Mouse (Mus musculus): ENCODE data around the gene Slc25a13. TPM values are rescaled to one million over a fixed set of nuclear protein-coding genes. Genes with fewer than 3 reads are reported as not detected.

Slc25a13 gene
- polyA plus RNA-seq, 1 experiment from 2014 or later, result 42.8 TPM

- no peak overlapping the region for H3K9ac ChIP-seq (replicated peaks; ENCODE audit: low read length)
- peaks cover 3% of the 10 kb centered on the region for H3K4me1 ChIP-seq (ENCODE audit: control insufficient read depth, insufficient read depth, low read length)
- no peak overlapping the region for H3K27ac ChIP-seq (replicated peaks; ENCODE audit: low read depth, low read length)
- no peaks in the 10 kb centered on the region for H3K36me3 ChIP-seq (replicated peaks; ENCODE audit: control insufficient read depth, insufficient read depth, low read depth, low read length)
- 20% methylated on average over 15 of the region's 15 CpGs for WGBS
- H3K4me2 ChIP-seq (ENCODE audit: low read depth, low read length), result no peak overlapping the region
- H3K9me3 ChIP-seq (replicated peaks; ENCODE audit: control insufficient read depth, low read length), result no peaks in the 10 kb centered on the region
- H3K27me3 ChIP-seq (ENCODE audit: control insufficient read depth, insufficient read depth, low read length), result no peaks in the 10 kb centered on the region
- ATAC-seq (replicated peaks; ENCODE audit: insufficient number of reproducible peaks, low FRiP score, low TSS enrichment, low read depth) (no peak), DNase-seq (ENCODE audit: low spot score) (no peak)
- H3K4me3 ChIP-seq (ENCODE audit: low read depth, low read length), result no peak overlapping the region
These were observed 43.6 kb downstream of the Slc25a13 start for GRCm38 (mm10) chr6:6173166-6173934.

- Histone ChIP-seq H3K4me3 (ENCODE audit: low read depth, low read length) (no peak overlapping the region), H3K4me1 (ENCODE audit: control insufficient read depth, insufficient read depth, low read length) (peaks cover 3% of the 10 kb centered on the region), H3K27ac (replicated peaks; ENCODE audit: low read depth, low read length) (no peak overlapping the region), H3K36me3 (replicated peaks; ENCODE audit: control insufficient read depth, insufficient read depth, low read depth, low read length) (no peaks in the 10 kb centered on the region), H3K9me3 (replicated peaks; ENCODE audit: control insufficient read depth, low read length) (no peaks in the 10 kb centered on the region), H3K9ac (replicated peaks; ENCODE audit: low read length) (no peak overlapping the region), H3K27me3 (ENCODE audit: control insufficient read depth, insufficient read depth, low read length) (no peaks in the 10 kb centered on the region), H3K4me2 (ENCODE audit: low read depth, low read length) (no peak overlapping the region)
- ATAC-seq (replicated peaks; ENCODE audit: insufficient number of reproducible peaks, low FRiP score, low TSS enrichment, low read depth) (peak; percentile 46), DNase-seq (ENCODE audit: low spot score) (no peak)
- 77% methylated on average over 11 of the region's 11 CpGs for WGBS
These were observed 48.3 kb downstream of the Slc25a13 start for GRCm38 (mm10) chr6:6168566-6169134.

- no peak overlapping the region for H3K4me2 ChIP-seq (ENCODE audit: low read depth, low read length)
- no peaks in the 10 kb centered on the region for H3K36me3 ChIP-seq (replicated peaks; ENCODE audit: control insufficient read depth, insufficient read depth, low read depth, low read length)
- ATAC-seq (replicated peaks; ENCODE audit: insufficient number of reproducible peaks, low FRiP score, low TSS enrichment, low read depth) (no peak), DNase-seq (ENCODE audit: low spot score) (no peak)
- no peaks in the 10 kb centered on the region for H3K9me3 ChIP-seq (replicated peaks; ENCODE audit: control insufficient read depth, low read length)
- no peak overlapping the region for H3K4me3 ChIP-seq (ENCODE audit: low read depth, low read length)
- H3K9ac ChIP-seq (replicated peaks; ENCODE audit: low read length), result no peak overlapping the region
- 88% methylated on average over 10 of the region's 10 CpGs for WGBS
- H3K27me3 ChIP-seq (ENCODE audit: control insufficient read depth, insufficient read depth, low read length), result no peaks in the 10 kb centered on the region
- no peak overlapping the region for H3K27ac ChIP-seq (replicated peaks; ENCODE audit: low read depth, low read length)
- no peaks in the 10 kb centered on the region; the same call in 1 of the 2 replicates for H3K4me1 ChIP-seq (ENCODE audit: control insufficient read depth, insufficient read depth, low read length)
These were observed 49.4 kb downstream of the Slc25a13 start for GRCm38 (mm10) chr6:6167339-6168126.

GRCm38 (mm10) chr6:6162993-6163623, 53.9 kb downstream of the Slc25a13 start:
- H3K4me3 ChIP-seq (ENCODE audit: low read depth, low read length), result no peak overlapping the region
- no peak overlapping the region for H3K27ac ChIP-seq (replicated peaks; ENCODE audit: low read depth, low read length)
- no peaks in the 10 kb centered on the region for H3K9me3 ChIP-seq (replicated peaks; ENCODE audit: control insufficient read depth, low read length)
- H3K27me3 ChIP-seq (ENCODE audit: control insufficient read depth, insufficient read depth, low read length), result no peaks in the 10 kb centered on the region
- no peak overlapping the region for H3K9ac ChIP-seq (replicated peaks; ENCODE audit: low read length)
- H3K36me3 ChIP-seq (replicated peaks; ENCODE audit: control insufficient read depth, insufficient read depth, low read depth, low read length), result no peaks in the 10 kb centered on the region
- WGBS, result 77% methylated on average over 7 of the region's 7 CpGs
- peak; percentile 46; the same call in 1 of the 2 replicates for ATAC-seq (replicated peaks; ENCODE audit: insufficient number of reproducible peaks, low FRiP score, low TSS enrichment, low read depth)
- DNase-seq (ENCODE audit: low spot score), result no peak
- no peak overlapping the region for H3K4me2 ChIP-seq (ENCODE audit: low read depth, low read length)
- no peaks in the 10 kb centered on the region; the same call in 1 of the 2 replicates for H3K4me1 ChIP-seq (ENCODE audit: control insufficient read depth, insufficient read depth, low read length)

- Histone ChIP-seq H3K4me3 (ENCODE audit: low read depth, low read length) (no peak overlapping the region), H3K27me3 (ENCODE audit: control insufficient read depth, insufficient read depth, low read length) (no peaks in the 10 kb centered on the region), H3K4me1 (ENCODE audit: control insufficient read depth, insufficient read depth, low read length) (no peaks in the 10 kb centered on the region; the same call in 1 of the 2 replicates), H3K36me3 (replicated peaks; ENCODE audit: control insufficient read depth, insufficient read depth, low read depth, low read length) (no peaks in the 10 kb centered on the region), H3K4me2 (ENCODE audit: low read depth, low read length) (no peak overlapping the region), H3K27ac (replicated peaks; ENCODE audit: low read depth, low read length) (no peak overlapping the region), H3K9me3 (replicated peaks; ENCODE audit: control insufficient read depth, low read length) (no peaks in the 10 kb centered on the region), H3K9ac (replicated peaks; ENCODE audit: low read length) (no peak overlapping the region)
- DNase-seq (ENCODE audit: low spot score) (no peak), ATAC-seq (replicated peaks; ENCODE audit: insufficient number of reproducible peaks, low FRiP score, low TSS enrichment, low read depth) (no peak)
- 41% methylated on average over 6 of the region's 6 CpGs for WGBS
These were observed 54.8 kb downstream of the Slc25a13 start for GRCm38 (mm10) chr6:6162146-6162545.

- Histone ChIP-seq H3K4me3 (ENCODE audit: low read depth, low read length) (no peak overlapping the region), H3K4me1 (ENCODE audit: control insufficient read depth, insufficient read depth, low read length) (no peaks in the 10 kb centered on the region; the same call in 1 of the 2 replicates), H3K27me3 (ENCODE audit: control insufficient read depth, insufficient read depth, low read length) (no peaks in the 10 kb centered on the region), H3K27ac (replicated peaks; ENCODE audit: low read depth, low read length) (no peak overlapping the region), H3K9ac (replicated peaks; ENCODE audit: low read length) (no peak overlapping the region), H3K4me2 (ENCODE audit: low read depth, low read length) (no peak overlapping the region), H3K9me3 (replicated peaks; ENCODE audit: control insufficient read depth, low read length) (no peaks in the 10 kb centered on the region), H3K36me3 (replicated peaks; ENCODE audit: control insufficient read depth, insufficient read depth, low read depth, low read length) (no peaks in the 10 kb centered on the region)
- DNase-seq (ENCODE audit: low spot score) (no peak), ATAC-seq (replicated peaks; ENCODE audit: insufficient number of reproducible peaks, low FRiP score, low TSS enrichment, low read depth) (no peak)
- 81% methylated on average over 7 of the region's 7 CpGs for WGBS
These were observed 56.1 kb downstream of the Slc25a13 start for GRCm38 (mm10) chr6:6160645-6161426.

DNA sequence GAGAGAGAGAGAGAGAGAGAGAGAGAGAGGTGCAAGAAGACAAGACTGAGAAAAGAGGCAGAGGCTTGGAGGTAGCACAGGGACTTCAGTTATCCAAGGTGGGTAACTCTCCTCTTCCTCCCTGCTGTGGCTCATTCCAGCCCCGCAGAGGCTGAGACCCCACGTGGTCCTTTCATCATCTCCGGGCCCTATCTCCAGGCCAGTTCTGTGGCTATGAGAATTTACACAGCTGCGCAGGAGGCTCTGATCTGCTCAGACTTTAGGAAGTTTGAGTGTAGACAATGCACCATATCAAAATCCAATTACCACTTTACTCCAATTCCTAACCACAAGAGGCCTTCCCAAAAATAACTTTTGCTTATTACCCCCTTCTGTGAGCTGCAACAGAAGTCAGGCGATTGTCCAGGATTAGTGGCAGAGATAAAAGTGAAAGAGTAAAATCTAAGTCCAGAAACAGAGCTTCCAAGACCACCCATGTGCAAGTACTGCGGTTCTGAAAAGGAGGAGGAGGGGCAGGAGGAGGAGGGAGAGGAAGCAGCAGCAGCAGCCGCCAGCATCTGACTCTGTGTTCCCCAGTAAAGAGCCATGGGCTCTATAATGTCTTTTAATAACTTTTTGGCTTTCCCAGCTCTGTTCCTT, 57.6 kb downstream of the Slc25a13 start:
- Histone ChIP-seq H3K9ac (replicated peaks; ENCODE audit: low read length) (no peak overlapping the region), H3K36me3 (replicated peaks; ENCODE audit: control insufficient read depth, insufficient read depth, low read depth, low read length) (no peaks in the 10 kb centered on the region), H3K27ac (replicated peaks; ENCODE audit: low read depth, low read length) (no peak overlapping the region), H3K9me3 (replicated peaks; ENCODE audit: control insufficient read depth, low read length) (no peaks in the 10 kb centered on the region), H3K27me3 (ENCODE audit: control insufficient read depth, insufficient read depth, low read length) (no peaks in the 10 kb centered on the region), H3K4me1 (ENCODE audit: control insufficient read depth, insufficient read depth, low read length) (no peaks in the 10 kb centered on the region; the same call in 1 of the 2 replicates), H3K4me2 (ENCODE audit: low read depth, low read length) (no peak overlapping the region), H3K4me3 (ENCODE audit: low read depth, low read length) (no peak overlapping the region)
- peak; percentile 60 for ATAC-seq (replicated peaks; ENCODE audit: insufficient number of reproducible peaks, low FRiP score, low TSS enrichment, low read depth)
- 17% methylated on average over 7 of the region's 7 CpGs for WGBS
- peak; percentile 50 for DNase-seq (ENCODE audit: low spot score)

All from embryonic facial prominence, embryonic 11.5 days (tissue).